Comparison of ENCODE assay signal across 22 mouse cellular contexts in genomic region chr11:78202372-78202771, GRCm38 (mm10).
"Had no signal": no experiment of that assay in that cellular context is flagged by ENCODE, and none has a peak within 500 bp of the region (broad histone marks: within the 10 kb centered on the region; RNA-seq: fewer than 3 reads in every experiment).

No protein-coding gene starts in this region.

- ATAC-seq: inflammation-experienced regulatory T-cells, adult 6 months; midbrain, embryonic 13.5 days; midbrain, embryonic 16.5 days had no signal

- H3K4me1 ChIP-seq: limb, embryonic 13.5 days; lung, embryonic 15.5 days; midbrain, embryonic 13.5 days had no signal

- H3K27me3 ChIP-seq: limb, embryonic 13.5 days; lung, embryonic 15.5 days; megakaryocyte, embryonic 14.5 days; midbrain, embryonic 13.5 days; neural tube, embryonic 13.5 days; stomach, embryonic 15.5 days had no signal

- H3K4me3 ChIP-seq: layer of hippocampus, adult 2 months; limb, embryonic 10.5 days; limb, embryonic 13.5 days; lung, embryonic 15.5 days; megakaryocyte, embryonic 14.5 days; midbrain, embryonic 10.5 days; midbrain, embryonic 13.5 days; myocyte; neural tube, embryonic 13.5 days; stomach, embryonic 15.5 days had no signal

- DNase-seq: kidney, adult 11 months; layer of hippocampus, adult 9-11 months; lung, adult 18-20 months; lung, postnatal 10 days; lung, postnatal 36 days; retina, postnatal 1 day; right cerebral cortex, postnatal 25 days; spleen, adult 18-20 months; thymus, postnatal 25 days had no signal

- H3K9ac ChIP-seq: limb, embryonic 13.5 days; liver, embryonic 14.5 days; lung, embryonic 15.5 days; midbrain, embryonic 13.5 days; neural tube, embryonic 13.5 days; stomach, embryonic 15.5 days had no signal

- H3K9me3 ChIP-seq: limb, embryonic 10.5 days; lung, embryonic 15.5 days; megakaryocyte, embryonic 14.5 days; midbrain, embryonic 10.5 days; midbrain, embryonic 13.5 days; neural tube, embryonic 13.5 days; stomach, embryonic 15.5 days had no signal

- H3K27ac ChIP-seq: layer of hippocampus, adult 2 months; limb, embryonic 10.5 days; limb, embryonic 13.5 days; liver, embryonic 14.5 days; lung, embryonic 15.5 days; midbrain, embryonic 10.5 days; midbrain, embryonic 13.5 days; neural tube, embryonic 13.5 days; stomach, embryonic 15.5 days had no signal

- H3K4me2 ChIP-seq: limb, embryonic 13.5 days; lung, embryonic 15.5 days; midbrain, embryonic 13.5 days; neural tube, embryonic 13.5 days; stomach, embryonic 15.5 days had no signal
